Mouse (Mus musculus) duodenum, adult 2 months (tissue): ENCODE measurements around the gene Nipal4. TPM values are rescaled to one million over a fixed set of nuclear protein-coding genes. Genes with fewer than 3 reads are reported as not detected.

Experiments used
- polyA plus RNA-seq: library from polyadenylated mRNA; depleted of rRNA; stranded (reverse); fragments of >200 nt; gene quantifications from 2 replicates; pipeline ENCODE4 v1.2.3, GENCODE M21; 2012; ENCODE audit warnings: low replicate concordance; rRNA removed

The Nipal4 gene
- 0.14 and 0.98 TPM in 2 replicates for polyA plus RNA-seq

DNA sequence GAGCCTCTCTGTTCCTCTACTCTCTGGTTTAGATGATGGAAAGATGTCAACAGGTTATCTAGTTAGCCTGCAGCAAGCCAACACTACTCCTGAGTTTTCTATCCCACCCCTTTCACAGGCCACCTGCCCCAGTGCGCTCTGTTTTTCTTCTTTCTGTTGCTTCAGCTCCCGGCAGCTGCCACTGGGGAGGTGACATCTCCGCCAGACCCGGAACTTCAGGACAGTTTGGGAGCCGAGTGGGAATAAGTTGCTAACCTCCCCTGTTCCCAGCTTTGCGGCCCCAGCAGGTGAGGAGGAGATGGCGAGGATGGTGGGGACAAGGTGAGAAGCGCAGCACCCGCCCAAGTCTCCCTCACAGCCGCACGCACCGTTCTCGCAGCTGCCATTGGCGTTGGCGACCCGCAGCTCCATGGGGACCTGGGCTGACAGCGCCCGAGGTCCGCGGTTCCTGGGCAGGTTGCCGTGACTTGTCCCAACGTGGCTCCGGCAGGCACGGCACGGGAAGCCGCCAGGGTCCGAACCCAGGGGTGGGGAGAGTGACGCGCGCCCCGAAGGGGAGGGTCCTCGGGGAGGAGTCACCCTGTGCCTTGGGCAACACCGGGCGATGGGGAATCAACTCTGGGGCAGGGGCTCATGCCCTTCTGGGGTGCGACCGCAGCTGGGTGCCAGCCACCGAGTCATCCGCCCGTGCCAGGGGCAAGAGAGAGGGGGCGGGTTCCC lies at the start of gene Nipal4:
Nipal4 (minus strand) TSS at position 643 of the 720 bp plus-strand sequence.

Other genes with a start within 250 kb of the Nipal4 start
- 2.6 and 4.3 TPM in 2 replicates for gene Lsm11, start 221.6 kb downstream of the Nipal4 start, polyA plus RNA-seq
- 1.1 and 2.1 TPM in 2 replicates for gene Thg1l, start 211.0 kb downstream of the Nipal4 start, polyA plus RNA-seq
- gene Sox30, start 186.2 kb downstream of the Nipal4 start, polyA plus RNA-seq: 0.06 and 0.13 TPM in 2 replicates
- 9.2 and 29.9 TPM in 2 replicates for gene Gm12166, start 114.2 kb downstream of the Nipal4 start, polyA plus RNA-seq
- gene Adam19, start 110.5 kb downstream of the Nipal4 start, polyA plus RNA-seq: 3.9 and 5.6 TPM in 2 replicates
- gene Fndc9, start 69.0 kb upstream of the Nipal4 start, polyA plus RNA-seq: not detected in 2 replicates
- gene Cyfip2, start 146.4 kb upstream of the Nipal4 start, polyA plus RNA-seq: 1.5 and 2.4 TPM in 2 replicates
- gene Itk, start 223.0 kb upstream of the Nipal4 start, polyA plus RNA-seq: 0.25 and 0.52 TPM in 2 replicates
- gene Fam71b, start 230.1 kb upstream of the Nipal4 start, polyA plus RNA-seq: 0.04 and 0.13 TPM in 2 replicates